Mouse (Mus musculus): ENCODE data around the gene Hmgcl. TPM values are rescaled to one million over a fixed set of nuclear protein-coding genes. Genes with fewer than 3 reads are reported as not detected.

Hmgcl gene
- polyA plus RNA-seq, 1 experiment: 43.5 TPM

GRCm38 (mm10) chr4:135962946-135963345 is 16.7 kb downstream of the Hmgcl start:
- TF ChIP-seq CTCF (IDR thresholded peaks at IDR 0.05; ENCODE audit: borderline replicate concordance, extremely low read depth, insufficient read depth, insufficient read length) (no peak), POLR2A (IDR thresholded peaks at IDR 0.05; ENCODE audit: borderline replicate concordance, extremely low read depth, insufficient read depth, insufficient read length, poor library complexity, severe bottlenecking) (no peak)
- DNase-seq (ENCODE audit: low read depth): no peak

- TF ChIP-seq POLR2A (IDR thresholded peaks at IDR 0.05; ENCODE audit: borderline replicate concordance, extremely low read depth, insufficient read depth, insufficient read length, poor library complexity, severe bottlenecking) (peak; percentile 36; the same call in 1 of the 2 replicates), CTCF (IDR thresholded peaks at IDR 0.05; ENCODE audit: borderline replicate concordance, extremely low read depth, insufficient read depth, insufficient read length) (no peak)
Measured at GRCm38 (mm10) chr4:135963457-135964193, 17.4 kb downstream of the Hmgcl start, which contains the start of gene Gale. Gene Gale (plus strand): TSS chr4:135963727.

GRCm38 (mm10) chr4:135964426-135964825 is 18.2 kb downstream of the Hmgcl start:
- no peak for DNase-seq (ENCODE audit: low read depth)
- TF ChIP-seq POLR2A (IDR thresholded peaks at IDR 0.05; ENCODE audit: borderline replicate concordance, extremely low read depth, insufficient read depth, insufficient read length, poor library complexity, severe bottlenecking): no peak

More at GRCm38 (mm10) chr4:135963457-135964193, 17.4 kb downstream of the Hmgcl start, which contains the start of gene Gale:
- DNase-seq (ENCODE audit: low read depth): peak; percentile 99

- no peak for DNase-seq (ENCODE audit: low read depth)
- TF ChIP-seq POLR2A (IDR thresholded peaks at IDR 0.05; ENCODE audit: borderline replicate concordance, extremely low read depth, insufficient read depth, insufficient read length, poor library complexity, severe bottlenecking): no peak
Measured at GRCm38 (mm10) chr4:135965113-135965512, 18.9 kb downstream of the Hmgcl start.

GRCm38 (mm10) chr4:135966283-135966682 is 20.0 kb downstream of the Hmgcl start:
- DNase-seq (ENCODE audit: low read depth): no peak
- no peak for TF ChIP-seq POLR2A (IDR thresholded peaks at IDR 0.05; ENCODE audit: borderline replicate concordance, extremely low read depth, insufficient read depth, insufficient read length, poor library complexity, severe bottlenecking)
- no peak for TF ChIP-seq CTCF (IDR thresholded peaks at IDR 0.05; ENCODE audit: borderline replicate concordance, extremely low read depth, insufficient read depth, insufficient read length)

DNA sequence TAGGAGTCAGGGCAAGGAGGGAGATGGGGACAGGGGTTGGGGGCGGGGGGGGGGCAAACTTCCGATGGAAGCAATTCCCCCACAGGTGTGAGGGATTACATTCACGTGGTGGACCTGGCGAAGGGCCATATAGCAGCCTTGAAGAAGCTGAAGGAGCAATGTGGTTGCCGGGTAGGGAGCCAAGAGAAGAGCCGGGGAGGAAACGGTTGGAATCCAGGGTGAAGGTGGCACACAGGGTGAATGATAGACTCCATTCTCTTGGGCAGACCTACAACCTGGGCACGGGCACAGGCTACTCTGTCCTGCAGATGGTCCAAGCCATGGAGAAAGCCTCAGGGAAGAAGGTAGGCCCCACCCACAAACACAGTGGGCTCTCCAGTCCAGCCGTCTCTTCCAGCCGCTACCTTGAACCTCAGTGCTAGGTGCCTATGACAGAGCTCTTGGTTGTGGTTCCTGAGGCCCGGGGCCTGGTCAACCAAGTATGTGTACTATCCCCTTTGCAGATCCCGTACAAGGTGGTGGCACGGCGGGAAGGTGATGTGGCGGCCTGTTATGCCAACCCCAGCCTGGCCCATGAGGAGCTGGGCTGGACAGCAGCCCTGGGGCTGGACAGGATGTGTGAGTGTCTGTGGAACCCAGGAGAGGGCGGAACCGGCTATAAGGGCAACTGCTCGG is 21.0 kb downstream of the Hmgcl start:
- no peak for DNase-seq (ENCODE audit: low read depth)
- TF ChIP-seq CTCF (IDR thresholded peaks at IDR 0.05; ENCODE audit: borderline replicate concordance, extremely low read depth, insufficient read depth, insufficient read length): no peak
- no peak for TF ChIP-seq POLR2A (IDR thresholded peaks at IDR 0.05; ENCODE audit: borderline replicate concordance, extremely low read depth, insufficient read depth, insufficient read length, poor library complexity, severe bottlenecking)

- DNase-seq (ENCODE audit: low read depth): no peak
- TF ChIP-seq CTCF (IDR thresholded peaks at IDR 0.05; ENCODE audit: borderline replicate concordance, extremely low read depth, insufficient read depth, insufficient read length) (no peak), POLR2A (IDR thresholded peaks at IDR 0.05; ENCODE audit: borderline replicate concordance, extremely low read depth, insufficient read depth, insufficient read length, poor library complexity, severe bottlenecking) (no peak)
Measured at GRCm38 (mm10) chr4:135968271-135968869, 22.1 kb downstream of the Hmgcl start.

GRCm38 (mm10) chr4:135969070-135969750 is 23.0 kb downstream of the Hmgcl start:
- TF ChIP-seq CTCF (IDR thresholded peaks at IDR 0.05; ENCODE audit: borderline replicate concordance, extremely low read depth, insufficient read depth, insufficient read length) (no peak), POLR2A (IDR thresholded peaks at IDR 0.05; ENCODE audit: borderline replicate concordance, extremely low read depth, insufficient read depth, insufficient read length, poor library complexity, severe bottlenecking) (no peak)
- no peak for DNase-seq (ENCODE audit: low read depth)

DNA sequence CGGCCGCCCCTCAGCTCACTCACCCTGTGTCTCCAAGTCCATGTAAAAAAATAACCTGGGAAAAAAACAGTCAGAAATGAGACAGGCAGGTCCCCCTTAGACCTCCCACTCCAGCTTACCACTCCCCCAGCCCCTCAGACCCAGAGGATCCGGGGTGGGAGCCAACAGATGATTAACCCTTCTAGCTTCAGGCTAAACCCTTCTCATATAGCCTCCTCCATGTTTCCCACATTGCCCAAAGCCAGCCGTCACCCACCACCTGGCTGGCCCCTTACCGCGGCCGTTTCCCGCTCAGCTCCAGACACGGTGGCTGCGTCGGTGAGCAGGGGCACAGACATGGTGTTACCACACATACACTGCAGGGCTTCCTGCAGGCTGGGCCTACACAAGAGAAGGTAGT is 24.3 kb downstream of the Hmgcl start:
- TF ChIP-seq POLR2A (IDR thresholded peaks at IDR 0.05; ENCODE audit: borderline replicate concordance, extremely low read depth, insufficient read depth, insufficient read length, poor library complexity, severe bottlenecking) (no peak), CTCF (IDR thresholded peaks at IDR 0.05; ENCODE audit: borderline replicate concordance, extremely low read depth, insufficient read depth, insufficient read length) (no peak)
- DNase-seq (ENCODE audit: low read depth): no peak

DNA sequence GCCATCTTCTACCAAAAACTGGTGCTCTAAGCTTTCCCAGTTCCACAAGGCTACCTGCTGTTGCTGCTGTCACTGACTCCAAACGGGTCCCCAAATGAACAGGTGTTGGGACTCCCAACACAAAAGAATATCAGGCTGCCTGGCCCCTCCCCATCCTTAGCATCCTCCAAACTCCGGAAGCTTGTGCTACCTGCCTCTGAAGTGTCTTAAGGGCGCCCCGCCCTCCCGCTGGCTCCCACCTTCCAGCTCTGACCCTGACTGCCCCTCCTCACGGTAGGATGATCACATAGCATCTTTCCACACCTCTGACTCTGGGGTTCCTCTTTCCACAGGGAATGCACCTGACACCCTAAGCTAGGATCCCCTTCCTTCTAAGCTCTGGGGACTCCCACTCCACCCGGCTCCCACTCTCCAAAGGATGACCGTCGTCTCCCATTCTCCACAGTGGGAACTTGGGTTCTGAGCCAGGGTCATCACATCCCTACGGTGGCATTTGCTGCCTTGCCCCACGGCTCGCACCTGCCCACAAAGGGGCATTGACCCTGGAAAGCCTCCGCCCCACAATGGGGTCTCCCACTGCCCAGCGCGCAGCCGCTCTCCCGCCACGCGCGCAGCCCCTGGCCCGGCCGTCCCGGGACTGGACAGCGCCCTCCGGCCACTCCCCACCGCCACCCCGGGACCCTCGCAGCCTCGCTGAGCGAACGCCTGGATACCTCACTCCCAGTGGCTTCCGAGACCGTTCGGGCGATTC is 25.7 kb downstream of the Hmgcl start:
- TF ChIP-seq POLR2A (IDR thresholded peaks at IDR 0.05; ENCODE audit: borderline replicate concordance, extremely low read depth, insufficient read depth, insufficient read length, poor library complexity, severe bottlenecking): no peak
- no peak for TF ChIP-seq CTCF (IDR thresholded peaks at IDR 0.05; ENCODE audit: borderline replicate concordance, extremely low read depth, insufficient read depth, insufficient read length)
- DNase-seq (ENCODE audit: low read depth): no peak

DNA sequence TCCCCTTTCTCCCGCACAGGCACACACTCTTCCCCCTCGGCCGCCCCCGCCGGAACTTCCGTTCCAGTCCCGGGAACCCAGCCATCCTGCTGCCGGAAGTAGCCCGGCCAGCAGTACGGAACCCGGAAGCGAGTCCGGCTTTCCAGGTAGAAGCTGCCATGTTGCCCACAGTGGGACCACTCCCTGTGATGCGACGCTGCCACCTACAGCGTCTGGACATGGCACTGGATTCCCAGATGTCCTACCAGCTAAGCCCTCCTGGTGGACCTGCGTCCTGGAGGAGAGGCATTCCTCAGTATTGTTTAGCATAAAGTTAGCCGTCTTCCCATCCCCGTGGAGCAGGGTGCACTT is 26.3 kb downstream of the Hmgcl start, which contains the start of gene Lypla2:
TSS of gene Lypla2 (minus strand) at position 71 of the 351 bp plus-strand sequence.
- TF ChIP-seq CTCF (IDR thresholded peaks at IDR 0.05; ENCODE audit: borderline replicate concordance, extremely low read depth, insufficient read depth, insufficient read length): peak; percentile 2; the same call in 1 of the 2 replicates
- TF ChIP-seq POLR2A (IDR thresholded peaks at IDR 0.05; ENCODE audit: borderline replicate concordance, extremely low read depth, insufficient read depth, insufficient read length, poor library complexity, severe bottlenecking): peak; percentile 38; the same call in 1 of the 2 replicates
- DNase-seq (ENCODE audit: low read depth): peak; percentile 94

Data from brain, embryonic 14.5 days (tissue).